Mouse (Mus musculus) layer of hippocampus, adult 2 months (tissue): Measurements from ENCODE around the gene Rasip1. TPM values are rescaled to one million over a fixed set of nuclear protein-coding genes. Genes with fewer than 3 reads are reported as not detected.

ENCODE experiments used
- DNase-seq, 2 experiments: peaks; one replicate each; pipeline ENCODE4 v3.0.0; 2022; ENCODE audit warnings: low spot score in 2 of 2
- H3K27ac ChIP-seq: fragments of 200-600 bp; 2 replicates; pipeline ENCODE4 v1.8.1; 2022
- H3K4me3 ChIP-seq: fragments of 200-600 bp; 2 replicates; pipeline ENCODE4 v1.8.1; 2022; ENCODE audit warnings: mild to moderate bottlenecking
- CTCF ChIP-seq: fragments of 200-600 bp; conservative IDR thresholded peaks from 2 replicates; pipeline ENCODE4 v1.8.1; 2022; ENCODE audit warnings: antibody characterized with exemption, mild to moderate bottlenecking, moderate library complexity
- total RNA-seq, 2 experiments: library from RNA; stranded (reverse); gene quantifications; 2 replicates each; pipeline ENCODE4 v1.2.3; 2021

Gene Rasip1
- total RNA-seq, 2 experiments from 2014 or later = 6.1 to 7.4 TPM

DNA sequence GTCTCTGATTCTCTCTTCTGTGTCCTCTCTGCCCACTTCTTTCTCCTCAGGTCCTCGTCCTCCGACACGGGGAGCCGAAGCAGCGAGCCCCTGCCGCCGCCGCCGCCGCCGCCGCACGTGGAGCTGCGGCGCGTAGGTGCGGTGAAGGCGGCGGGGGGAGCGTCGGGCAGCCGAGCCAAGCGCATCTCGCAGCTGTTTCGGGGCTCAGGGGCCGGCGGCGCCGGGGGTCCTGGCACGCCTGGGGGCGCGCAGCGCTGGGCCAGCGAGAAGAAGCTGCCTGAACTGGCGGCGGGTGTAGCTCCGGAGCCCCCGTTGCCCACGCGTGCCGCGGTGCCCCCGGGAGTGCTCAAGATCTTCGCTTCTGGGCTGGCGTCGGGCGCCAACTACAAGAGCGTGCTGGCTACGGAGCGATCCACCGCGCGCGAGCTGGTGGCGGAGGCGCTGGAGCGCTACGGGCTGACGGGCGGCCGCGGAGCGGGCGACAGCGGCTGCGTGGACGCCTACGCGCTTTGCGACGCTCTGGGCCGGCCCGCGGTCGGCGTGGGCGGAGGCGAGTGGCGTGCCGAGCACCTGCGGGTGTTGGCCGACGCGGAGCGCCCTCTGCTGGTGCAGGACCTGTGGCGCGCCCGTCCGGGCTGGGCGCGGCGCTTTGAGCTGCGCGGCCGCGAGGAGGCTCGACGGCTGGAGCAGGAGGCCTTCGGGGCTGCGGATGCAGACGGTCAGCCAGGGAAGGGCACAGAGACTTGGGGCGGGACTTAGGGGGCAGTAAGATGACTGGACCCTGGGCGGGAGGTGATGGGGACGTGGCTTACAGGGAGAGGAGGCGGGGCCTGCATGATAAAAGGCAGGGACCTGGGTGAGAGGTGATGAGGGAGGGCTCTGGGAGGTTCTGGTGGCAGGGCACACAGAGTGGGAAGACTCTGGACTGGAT lies 1.3 kb downstream of the Rasip1 start:
- peak; percentile 91 for TF ChIP-seq CTCF
- Histone ChIP-seq H3K4me3 (peak overlapping the region; percentile 64), H3K27ac (peak overlapping the region; percentile 87)
- DNase-seq = peak; percentile 70 to 79

DNA sequence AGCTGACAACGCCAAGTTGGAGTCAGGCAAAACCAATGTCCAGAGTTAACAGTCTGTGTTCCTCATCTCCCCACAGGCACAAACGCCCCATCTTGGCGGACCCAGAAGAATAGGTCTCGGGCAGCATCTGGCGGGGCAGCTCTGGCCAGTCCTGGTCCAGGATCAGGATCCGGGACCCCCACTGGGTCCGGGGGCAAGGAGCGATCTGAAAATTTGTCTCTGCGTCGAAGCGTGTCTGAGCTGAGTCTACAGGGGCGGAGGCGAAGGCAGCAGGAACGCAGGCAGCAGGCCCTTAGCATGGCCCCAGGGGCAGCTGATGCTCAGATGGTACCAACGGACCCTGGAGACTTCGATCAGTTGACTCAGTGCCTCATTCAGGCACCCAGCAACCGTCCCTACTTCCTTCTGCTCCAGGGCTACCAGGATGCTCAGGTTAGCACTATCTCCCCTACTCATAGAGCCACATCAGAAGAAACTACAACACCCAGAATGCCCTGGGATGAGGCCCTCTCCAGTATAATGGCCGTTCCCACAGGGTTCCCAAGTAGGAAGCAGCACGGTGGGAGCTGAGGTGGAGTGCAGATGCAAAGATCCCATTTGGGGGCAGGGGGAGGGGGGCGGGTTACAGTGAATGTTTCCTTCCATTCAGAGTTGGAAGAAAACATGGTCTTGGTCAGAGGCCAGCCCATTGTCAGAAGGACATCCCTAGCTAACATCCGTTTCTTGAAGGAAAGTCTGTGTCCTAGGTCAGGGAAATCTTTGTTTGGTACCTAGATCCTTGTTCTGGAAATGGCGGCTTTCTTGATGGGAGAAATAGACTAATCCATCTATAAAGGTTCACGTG lies 3.0 kb downstream of the Rasip1 start:
- no peak overlapping the region for H3K4me3 ChIP-seq
- TF ChIP-seq CTCF = no peak

DNA sequence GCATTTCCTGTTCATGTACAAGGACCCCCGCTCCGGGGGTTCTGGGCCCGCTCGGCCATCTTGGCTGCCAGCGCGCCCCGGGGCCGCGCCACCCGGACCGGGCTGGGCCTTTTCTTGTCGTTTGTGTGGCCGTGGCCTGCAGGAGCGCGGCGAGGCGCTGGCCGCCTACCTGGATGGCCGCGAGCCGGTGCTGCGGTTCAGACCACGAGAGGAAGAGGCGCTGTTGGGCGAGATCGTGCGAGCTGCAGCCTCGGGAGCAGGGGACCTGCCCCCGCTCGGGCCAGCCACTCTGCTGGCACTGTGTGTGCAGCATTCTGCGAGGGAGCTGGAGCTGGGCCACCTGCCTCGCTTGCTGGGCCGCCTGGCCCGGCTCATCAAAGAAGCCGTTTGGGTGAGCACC lies 5.2 kb downstream of the Rasip1 start:
- H3K4me3 ChIP-seq = peak overlapping the region; percentile 36
- TF ChIP-seq CTCF = peak; percentile 66
- peak overlapping the region; percentile 43; the same call in 1 of the 2 replicates for H3K27ac ChIP-seq
- no peak for DNase-seq

More for the DNA sequence above, 3.0 kb downstream of the Rasip1 start:
- no peak overlapping the region for H3K27ac ChIP-seq
- DNase-seq = no peak

DNA sequence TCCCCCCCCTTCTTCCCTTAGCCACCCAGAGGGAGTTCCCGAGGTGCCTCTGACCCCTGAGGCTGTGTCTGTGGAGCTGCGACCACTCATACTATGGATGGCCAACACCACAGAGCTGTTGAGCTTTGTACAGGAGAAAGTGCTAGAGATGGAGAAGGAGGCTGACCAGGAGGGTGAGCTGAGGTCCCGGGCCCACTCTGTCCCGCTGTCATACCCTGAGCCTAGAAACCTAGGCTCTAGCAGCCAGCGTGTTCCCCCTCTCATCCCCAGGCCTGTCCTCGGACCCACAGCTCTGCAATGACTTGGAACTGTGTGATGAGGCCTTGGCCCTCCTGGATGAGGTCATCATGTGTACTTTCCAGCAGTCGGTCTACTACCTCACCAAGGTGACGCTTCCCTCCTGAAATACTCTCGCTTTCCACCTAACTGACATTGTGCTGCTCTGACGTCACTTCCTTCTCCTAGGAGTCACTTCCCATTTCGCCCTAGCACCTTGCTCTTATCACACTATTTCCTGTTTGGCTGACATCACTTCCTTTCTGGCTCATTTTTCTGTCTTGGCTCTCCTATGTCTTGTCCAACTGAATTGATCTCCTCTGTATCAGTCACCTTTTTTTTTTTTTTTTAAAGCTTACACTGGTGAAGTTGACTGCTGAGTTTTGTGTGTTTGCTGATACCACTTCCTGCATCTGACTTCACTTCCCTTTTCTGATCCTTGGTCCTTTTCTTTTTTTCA lies 7.8 kb downstream of the Rasip1 start:
- no peak for DNase-seq

DNA sequence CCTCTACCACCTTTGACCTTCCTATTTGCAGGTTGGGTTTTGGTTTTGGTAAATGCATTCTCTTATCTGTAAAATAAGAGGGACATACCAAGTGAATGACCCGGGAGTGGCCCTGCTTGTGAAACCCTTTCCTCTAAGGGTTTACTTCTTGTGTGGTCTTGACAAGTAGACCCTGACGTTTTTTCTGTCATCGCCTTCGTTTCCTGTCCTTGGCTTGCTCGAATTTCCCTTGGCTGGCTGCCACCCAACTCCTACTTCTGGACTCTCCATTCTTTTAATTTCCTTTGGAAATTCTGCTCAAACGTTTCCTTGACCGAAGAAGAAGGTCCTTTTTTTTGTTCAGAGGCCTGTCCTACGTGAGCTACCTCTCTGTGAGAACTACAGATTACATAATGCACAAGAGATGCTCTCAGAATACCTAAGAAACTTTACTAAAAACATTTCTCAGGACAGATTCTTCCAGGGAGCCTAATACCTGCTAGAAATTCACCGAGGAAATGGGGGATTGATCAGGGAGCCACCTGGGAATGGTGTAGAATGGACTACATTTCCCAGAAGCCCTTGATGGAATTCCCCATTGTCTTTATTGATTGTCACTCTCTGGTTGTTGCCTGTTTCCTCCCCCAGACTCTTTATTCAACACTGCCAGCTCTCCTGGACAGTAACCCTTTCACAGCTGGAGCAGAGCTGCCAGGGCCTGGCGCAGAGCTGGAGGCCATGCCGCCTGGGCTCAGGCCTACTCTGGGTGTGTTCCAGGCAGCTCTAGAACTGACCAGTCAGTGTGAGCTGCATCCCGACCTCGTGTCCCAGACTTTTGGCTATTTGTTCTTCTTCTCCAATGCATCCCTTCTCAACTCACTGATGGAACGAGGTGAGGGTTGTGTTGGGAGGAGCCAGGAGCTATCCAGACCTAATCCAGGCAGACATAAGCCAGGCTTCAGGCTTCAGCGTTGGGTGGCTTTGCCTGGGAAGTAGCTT lies 8.7 kb downstream of the Rasip1 start:
- no peak for DNase-seq
- H3K27ac ChIP-seq = 0 out of 2 replicates have a peak overlapping the region, but pooled peaks have one; percentile 18
- H3K4me3 ChIP-seq = no peak overlapping the region
- no peak for TF ChIP-seq CTCF

More for the DNA sequence above, 7.8 kb downstream of the Rasip1 start:
- no peak for TF ChIP-seq CTCF
- H3K27ac ChIP-seq = no peak overlapping the region
- no peak overlapping the region for H3K4me3 ChIP-seq

DNA sequence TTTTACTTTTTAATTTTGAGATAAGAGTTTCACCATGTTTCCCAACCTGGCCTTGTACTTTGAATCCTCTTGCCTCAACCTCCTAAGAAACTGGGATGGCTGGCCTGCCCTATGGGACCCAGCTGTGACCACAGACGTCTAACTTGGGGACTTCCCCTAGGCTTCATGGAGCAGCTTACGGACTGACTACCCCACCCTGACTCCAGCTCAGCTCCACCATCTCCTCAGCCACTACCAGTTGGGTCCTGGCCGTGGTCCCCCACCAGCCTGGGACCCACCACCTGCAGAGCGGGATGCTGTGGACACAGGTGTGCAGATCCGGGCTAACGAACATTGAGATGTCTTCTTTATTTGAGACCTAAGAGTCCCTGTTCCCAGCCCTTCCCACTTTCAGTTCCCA lies 10.4 kb downstream of the Rasip1 start:
- Histone ChIP-seq H3K27ac (no peak overlapping the region), H3K4me3 (peak overlapping the region; percentile 45; the same call in 1 of the 2 replicates)
- TF ChIP-seq CTCF = no peak
- DNase-seq = no peak

DNA sequence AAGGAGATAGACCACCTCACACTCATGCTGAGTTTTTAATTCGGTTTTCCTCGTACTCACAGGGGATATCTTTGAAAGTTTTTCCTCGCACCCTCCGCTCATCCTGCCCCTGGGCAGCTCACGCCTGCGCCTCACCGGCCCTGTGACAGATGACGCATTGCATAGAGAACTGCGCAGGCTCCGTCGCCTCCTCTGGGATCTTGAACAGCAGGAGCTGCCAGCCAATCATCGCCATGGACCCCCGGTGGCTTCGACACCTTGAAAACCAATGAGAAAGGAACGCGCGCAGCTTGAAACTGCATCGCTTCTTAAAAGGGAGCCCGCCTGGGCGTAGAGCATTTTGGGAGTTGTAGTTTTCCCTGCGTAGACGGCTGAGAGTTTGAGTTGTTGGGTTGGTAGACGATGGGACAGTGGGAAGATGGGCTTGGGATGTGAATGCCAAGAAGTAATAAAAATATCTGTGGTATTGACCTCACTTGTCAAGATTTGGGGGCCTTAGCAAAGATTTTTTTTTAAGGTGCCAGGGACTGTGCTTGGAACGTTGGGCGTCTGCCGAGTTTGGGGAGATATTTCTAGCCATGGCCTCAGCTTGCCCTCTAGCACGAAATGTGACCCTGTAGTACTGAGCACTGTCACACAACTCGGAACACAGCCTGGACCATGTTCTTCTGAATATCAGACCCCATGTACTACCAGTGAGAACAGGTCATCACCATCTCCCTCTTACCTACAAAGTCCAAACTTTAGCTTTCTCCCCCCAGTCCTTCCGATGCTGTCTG lies 11.5 kb downstream of the Rasip1 start:
- Histone ChIP-seq H3K27ac (peak overlapping the region; percentile 63), H3K4me3 (peak overlapping the region; percentile 45)
- DNase-seq = peak; percentile 94 to 98
- 0 out of 2 replicates have a peak, but pooled peaks have one; percentile 19 for TF ChIP-seq CTCF

DNA sequence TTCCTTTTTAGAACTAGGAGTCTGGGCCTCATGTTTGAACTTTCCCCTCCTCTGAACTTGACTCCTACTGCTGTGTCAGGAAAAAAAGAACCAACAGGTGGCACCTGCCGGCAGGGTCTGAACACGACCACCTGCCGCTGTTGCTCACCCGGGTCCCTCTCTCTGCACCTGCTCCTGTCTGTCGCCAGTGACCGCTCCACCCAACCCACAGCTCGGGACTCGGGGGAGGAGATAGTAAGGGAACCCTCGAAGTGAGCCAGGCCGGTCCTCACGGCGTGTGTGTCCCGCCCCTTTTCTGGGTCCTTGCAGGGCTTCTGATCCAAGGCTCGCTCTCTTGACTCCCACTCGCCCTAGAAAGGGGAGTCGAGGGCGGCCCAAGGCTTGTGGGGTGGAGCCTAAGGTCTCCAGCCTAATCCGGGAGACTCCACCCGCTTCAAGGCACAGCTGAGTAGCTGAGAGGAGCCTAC lies 12.3 kb downstream of the Rasip1 start, which contains the start of gene Mamstr:
Gene Mamstr, plus strand, starts transcription at position 417 of the 467 bp plus-strand sequence.
- no peak for DNase-seq
- no peak for TF ChIP-seq CTCF
- H3K4me3 ChIP-seq = no peak within 1 kb of the TSS
- peak within 1 kb of the TSS; percentile 14; the same call in 1 of the 2 replicates for H3K27ac ChIP-seq

DNA sequence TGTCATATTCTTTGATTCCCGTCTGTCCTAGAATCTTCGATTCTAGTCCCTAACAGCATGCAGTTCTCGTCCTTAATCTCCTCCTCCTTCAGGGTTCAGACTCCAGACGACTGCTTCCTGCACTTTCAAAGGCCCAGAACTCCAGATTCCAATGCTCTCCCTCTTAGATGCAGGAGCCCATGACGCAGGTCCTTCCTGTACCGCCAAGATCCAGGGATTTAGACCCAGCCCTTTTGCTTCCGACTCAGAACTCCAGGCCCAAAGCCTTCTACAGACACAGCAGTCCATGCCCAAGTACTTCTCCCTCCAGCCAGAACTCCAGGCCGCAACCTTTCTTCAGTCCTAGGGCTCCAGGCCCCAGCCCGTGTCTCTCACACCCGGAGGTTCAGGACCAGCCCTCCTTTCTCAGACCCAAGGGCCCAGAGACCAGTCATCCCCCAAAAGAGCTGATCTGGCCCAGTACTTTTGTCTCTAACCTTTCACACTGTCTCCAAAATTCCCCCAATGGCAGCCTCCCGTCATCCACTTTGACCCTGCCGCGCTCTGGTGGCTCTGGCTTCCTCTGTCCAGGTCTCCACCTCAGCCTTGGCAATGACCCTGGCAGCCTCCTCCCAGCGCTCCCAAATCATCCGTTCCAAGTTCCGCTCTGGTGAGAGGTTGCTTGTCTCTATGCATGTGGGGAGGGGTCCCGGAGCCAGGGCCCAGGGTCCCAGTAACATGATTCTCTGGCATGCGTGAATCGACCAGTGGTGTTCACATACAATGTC lies 13.1 kb downstream of the Rasip1 start:
- TF ChIP-seq CTCF = no peak
- no peak for DNase-seq
- H3K27ac ChIP-seq = peak overlapping the region; percentile 14; the same call in 1 of the 2 replicates
- H3K4me3 ChIP-seq = no peak overlapping the region

DNA sequence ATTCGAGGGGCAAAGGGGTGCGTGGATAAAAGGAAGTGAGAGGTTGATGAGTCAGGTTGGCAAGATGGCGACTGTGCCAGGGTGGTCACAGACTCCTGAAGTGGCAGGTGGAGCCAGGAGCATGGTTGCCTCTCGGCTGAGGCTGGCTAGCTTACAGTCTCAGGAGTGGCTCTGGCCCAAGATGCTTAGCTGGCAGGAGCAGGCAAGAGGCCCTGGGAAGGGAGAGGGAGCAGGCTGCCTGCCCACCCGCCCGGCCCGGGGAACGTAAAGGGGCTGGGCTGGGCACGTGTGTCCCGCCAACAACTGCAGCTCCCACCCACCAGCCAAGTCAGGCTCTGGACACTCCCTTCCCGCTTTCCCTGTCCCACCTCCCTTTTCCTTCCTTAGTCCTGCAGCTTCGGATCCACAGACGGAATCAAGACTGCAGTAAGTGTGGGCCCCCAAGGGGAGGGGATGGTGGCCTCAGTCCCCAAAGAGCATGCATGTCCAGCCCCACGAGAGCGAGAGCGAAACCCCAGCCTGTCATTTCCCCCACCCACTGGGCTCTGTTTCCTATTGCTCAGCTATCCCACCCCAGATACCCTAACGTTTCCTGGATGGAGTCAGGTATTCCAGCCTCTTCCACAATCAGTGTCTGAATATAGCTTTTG lies 14.2 kb downstream of the Rasip1 start:
- Histone ChIP-seq H3K4me3 (no peak overlapping the region), H3K27ac (0 out of 2 replicates have a peak overlapping the region, but pooled peaks have one; percentile 7)
- no peak for DNase-seq
- no peak for TF ChIP-seq CTCF
